Mouse (Mus musculus) hematopoietic stem cell, adult 5-6 weeks (primary cell): Measurements from ENCODE around the gene Commd1. TPM values are rescaled to one million over a fixed set of nuclear protein-coding genes. Genes with fewer than 3 reads are reported as not detected.

Source experiments
- total RNA-seq: library from RNA; stranded (forward); fragments of 172-1452, 232-1000 nt; gene quantifications from 2 replicates; pipeline ENCODE4 v1.2.3, GENCODE M21; 2017

The Commd1 gene
- total RNA-seq, 1 experiment from 2014 or later: 66.7 TPM

Other genes starting within 250 kb of the Commd1 start
- gene B3gnt2, start 121.4 kb downstream of the Commd1 start, total RNA-seq: 13.7 and 19.1 TPM in 2 replicates
- 33.6 and 49.6 TPM in 2 replicates for gene Zrsr1, start 10.4 kb downstream of the Commd1 start, total RNA-seq
- 36.3 and 52.4 TPM in 2 replicates for gene Gm28048, start 292 bp downstream of the Commd1 start, total RNA-seq
- gene Cct4, start 8.1 kb upstream of the Commd1 start, total RNA-seq: 299 and 343 TPM in 2 replicates
- gene Fam161a, start 25.1 kb upstream of the Commd1 start, total RNA-seq: 2.3 and 4.2 TPM in 2 replicates